Mouse (Mus musculus) CD4-positive, CD25-positive, alpha-beta regulatory T cell, adult 2 months (primary cell): ENCODE measurements around the gene Celsr1.
A peak's percentile ranks its signal among the peaks of the same experiment; 100 is the strongest.

ENCODE experiments used
- DNase-seq: peaks from one replicate; pipeline ENCODE4 v3.0.0-alpha.2; 2012; ENCODE audit warnings: low read depth, low spot score

The Celsr1 gene

DNA sequence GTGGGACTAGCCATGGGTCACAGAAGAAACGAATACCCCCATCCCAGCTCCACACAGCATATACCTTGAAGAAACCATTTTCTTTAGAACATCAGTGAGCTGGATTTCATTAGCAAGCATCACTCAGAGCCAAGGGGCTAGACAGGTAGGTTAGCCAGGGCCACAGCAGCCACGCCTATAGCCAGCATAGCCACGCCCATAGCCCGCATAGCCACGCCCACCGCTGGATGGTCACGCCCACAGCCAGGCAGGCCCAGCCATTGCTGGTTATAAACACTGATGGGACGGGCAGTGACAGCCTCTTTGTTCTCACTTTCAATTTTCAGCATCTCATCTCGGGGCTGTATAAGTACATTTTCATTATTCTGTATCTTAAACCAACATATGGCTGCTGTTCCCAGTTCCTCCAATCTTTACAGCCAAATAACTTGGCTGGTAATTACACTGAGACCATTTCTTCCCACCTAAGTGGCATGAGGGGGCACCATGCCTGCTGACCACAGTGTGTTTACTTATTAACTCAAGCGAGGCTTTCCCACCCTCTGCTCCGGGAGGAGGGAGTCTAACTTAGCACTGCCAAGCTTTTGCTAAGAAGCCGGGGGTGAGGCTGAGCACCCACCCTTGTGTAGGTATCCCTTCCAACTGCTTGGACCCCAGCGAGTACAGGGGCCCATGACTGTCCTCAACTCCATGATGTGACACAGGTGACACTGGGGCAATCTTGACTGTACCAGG is 37.4 kb downstream of the Celsr1 start:
- peak; percentile 50 for DNase-seq

DNA sequence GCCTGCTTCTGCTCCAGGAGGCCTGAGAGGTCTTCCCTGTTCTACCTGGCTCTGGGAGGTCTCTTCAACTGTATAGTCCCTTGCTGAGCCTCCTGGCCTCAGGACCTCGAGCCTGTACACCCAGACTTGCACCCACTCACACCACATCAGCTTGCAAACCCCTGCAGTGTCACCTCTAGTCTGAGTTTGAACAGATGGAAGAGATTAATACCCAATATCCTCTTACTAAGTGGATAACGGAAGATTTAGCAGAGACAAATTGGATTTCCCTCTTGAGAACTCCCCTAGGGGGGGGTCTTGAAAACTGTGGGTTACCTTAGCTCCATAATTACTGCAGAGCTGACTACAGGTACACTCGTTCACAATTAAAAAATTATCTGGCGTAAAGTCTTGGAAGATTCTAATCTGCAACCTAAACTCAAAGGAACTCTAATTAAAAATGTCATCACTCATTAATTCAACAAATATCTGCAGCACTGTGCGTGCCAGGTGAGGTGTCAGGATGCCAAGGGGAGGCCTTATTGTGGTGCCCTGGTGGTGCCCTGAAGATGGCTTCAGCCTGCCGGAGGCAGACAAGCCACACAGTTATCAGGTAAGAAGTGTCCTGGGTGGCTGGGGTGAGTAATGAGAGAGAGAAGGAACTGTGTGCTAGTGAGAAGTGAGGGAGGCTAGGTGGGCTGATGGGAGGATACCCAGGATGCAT is 38.5 kb downstream of the Celsr1 start:
- DNase-seq, result no peak

DNA sequence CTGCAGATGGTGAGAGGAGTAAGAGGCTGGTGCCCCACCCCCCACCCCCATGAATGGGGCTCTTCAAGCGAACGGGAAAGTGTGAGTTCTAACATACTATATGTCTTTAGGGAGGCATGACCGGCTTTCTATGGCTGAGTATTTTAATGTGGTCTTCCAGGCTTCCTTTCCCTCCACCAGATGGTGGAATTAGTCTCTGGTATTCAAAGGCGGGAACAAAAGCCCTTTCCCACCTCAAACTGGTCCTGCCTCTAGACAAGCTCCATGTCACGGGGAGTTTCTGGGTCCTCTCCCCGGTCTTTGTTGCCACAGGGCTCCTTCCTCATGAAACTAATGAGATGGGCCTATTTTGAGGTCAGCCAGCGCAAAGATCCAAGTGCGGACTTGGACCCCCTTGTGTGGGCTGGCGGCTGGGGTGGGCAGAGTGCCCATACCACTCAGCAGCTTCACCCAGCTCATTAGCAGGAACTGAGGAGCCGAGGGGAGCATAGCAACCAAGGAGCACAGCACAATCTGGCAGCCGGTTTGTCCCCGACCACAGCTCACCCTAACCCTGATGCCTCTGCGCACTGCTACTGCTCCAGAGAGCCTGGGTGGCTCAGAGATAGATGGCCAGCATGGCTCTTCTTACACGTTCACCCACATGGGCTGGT is 39.5 kb downstream of the Celsr1 start:
- DNase-seq, result no peak

DNA sequence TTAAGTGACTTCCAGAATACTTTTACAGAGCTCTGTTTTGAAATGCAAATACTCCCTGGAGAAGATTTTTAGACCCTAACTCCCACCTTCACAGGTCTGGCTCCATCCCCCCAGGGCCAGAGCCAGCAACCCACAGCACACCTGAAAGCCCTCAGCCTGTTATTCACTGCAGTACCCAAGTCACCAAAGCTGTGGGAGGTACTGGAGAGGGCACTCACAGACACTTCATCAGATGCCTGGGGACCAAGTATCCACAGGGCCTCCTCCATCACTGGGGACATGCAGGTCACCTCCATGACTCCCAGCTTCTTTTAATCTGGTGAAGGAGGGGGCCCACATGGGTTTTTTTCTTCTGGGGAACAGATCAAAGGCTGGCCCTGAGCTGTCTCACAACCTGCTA is 40.2 kb downstream of the Celsr1 start:
- DNase-seq, result no peak

DNA sequence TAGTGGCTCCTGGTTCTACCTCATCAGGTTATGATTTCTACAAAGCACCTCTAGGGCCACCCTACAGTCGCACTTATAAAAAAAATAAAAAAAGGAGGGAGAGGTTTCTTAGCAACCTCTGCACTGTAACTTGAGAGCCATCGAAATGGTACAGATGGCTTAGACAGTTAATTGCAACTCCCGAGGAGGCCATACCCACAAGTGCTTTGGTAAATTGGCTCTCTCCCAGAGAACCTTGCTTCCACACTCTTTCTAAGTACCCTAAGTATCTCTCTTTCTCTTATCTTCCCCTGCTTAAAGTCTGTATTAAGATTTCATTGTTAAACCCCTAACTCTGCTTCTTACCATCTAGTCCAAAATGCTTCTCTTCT is 41.5 kb downstream of the Celsr1 start:
- no peak for DNase-seq

DNA sequence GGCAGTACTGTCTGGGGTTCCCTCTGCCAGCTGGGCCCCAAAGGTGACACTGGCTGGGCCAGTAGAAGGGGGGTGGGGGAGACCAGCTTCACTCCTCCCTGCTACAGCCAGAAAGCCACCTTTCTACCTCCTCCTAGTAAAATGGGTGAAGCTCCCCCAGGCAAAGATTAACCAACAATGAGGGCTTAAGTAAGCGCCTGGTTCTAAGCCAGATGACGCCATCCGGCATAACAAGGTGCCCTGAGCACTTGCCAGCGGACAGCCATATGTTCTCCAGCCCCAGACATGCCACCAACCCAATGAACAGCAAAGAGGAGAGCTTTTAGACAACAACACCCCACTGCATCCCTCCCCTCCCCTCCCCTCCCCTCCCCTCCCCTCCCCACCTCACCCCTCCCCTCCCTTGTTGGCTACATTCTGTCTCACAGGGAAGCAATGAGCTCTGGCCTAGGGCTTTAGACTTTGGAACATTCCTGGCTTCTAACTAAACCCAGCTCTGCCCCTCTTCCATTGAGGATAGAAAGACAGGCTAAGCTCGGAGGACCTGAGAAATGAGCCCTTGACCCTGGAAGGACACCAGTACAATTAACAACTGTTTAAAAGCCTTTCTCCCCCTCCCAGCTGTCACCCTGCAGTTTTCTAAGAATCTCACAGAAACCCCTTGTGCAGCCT is 42.0 kb downstream of the Celsr1 start:
- no peak for DNase-seq

DNA sequence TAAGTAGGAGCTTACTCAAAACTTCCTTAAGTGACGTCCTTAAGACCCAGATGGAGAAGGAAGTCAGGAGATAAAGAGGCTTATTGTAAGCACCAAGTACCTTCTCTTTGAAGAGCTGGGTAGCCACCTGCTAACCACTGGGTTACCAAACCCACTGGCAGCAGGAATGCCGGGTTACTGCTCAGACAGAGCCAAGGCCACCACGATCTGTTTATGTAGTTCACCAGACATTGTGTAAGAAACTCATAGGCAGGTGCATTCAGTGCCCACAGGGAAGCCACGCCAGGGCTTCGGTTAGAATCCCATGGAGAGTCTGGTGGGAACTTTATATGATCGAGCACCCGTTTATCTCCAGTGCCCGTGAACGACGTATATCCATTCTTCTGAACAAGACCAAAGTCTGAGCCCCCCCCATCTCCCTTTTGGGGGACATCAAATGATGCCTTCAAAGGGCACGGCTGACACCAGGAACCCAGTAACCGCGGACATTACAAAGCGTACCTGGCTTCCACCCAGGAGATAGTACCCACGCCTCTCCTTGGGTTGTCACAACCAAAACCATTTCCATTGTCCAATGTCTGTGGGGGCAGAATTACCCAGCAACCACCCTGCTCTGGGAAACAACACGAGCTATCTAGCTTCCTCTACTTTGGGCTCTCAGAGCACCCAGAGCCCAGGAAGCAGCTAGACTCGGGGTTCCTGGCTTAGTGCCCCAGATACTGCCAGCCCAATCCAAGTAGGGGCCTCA is 42.7 kb downstream of the Celsr1 start:
- peak; percentile 13 for DNase-seq

DNA sequence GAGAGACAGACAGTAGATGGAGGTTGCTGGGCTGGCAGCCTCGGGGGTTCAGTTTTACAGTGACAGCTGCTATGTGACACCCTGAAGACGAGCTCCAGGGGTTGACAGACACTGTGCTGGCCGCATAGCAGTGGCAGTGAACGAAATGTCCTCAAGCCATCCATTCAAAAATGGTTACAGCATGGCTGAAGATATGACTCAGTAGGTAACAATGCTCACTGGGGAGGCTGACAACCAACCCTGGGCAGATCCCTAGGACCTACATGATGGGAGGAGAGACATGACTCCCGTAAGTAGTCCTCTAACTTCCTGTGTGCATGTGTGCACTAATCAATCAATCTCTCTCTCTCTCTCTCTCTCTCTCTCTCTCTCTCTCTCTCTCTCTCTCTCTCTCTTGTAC is 45.7 kb downstream of the Celsr1 start:
- DNase-seq, result no peak

DNA sequence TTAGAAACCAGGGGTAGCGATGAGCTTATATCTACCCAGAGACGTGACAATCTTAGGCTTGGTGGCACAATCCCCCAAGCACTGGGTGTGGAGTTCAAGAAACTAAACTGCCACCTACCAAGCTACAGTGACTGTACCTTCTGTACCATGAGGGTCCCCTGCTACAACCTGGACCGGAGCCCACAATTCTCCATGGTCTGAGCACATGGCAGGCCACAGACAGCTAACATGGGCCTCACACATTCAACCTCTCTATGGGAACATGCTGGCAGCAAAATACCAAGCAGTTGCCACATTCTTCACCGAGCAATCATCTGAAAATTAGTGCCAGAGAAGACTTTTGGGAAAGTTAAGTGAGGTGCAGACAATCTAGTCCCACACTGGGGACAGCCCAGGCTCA is 47.4 kb downstream of the Celsr1 start:
- no peak for DNase-seq

DNA sequence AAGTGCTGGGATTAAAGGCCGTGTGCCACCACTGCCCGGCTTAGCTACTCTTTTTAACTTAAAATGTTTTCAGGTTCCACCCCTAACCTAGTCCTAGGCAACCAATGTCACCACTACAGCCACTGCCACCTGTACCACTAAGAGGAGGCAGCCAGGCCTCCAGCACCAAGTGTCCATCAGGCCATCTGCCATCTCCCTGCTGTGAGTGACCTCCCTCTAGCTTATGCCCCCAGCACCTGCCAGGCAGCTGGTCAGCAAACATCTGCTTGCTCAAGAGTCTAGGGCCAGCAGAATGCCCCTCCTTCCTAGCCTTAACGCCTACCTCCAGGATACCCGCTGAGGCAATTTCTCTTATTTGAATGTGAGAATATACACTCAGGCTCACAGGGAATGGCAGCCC is 48.0 kb downstream of the Celsr1 start:
- no peak for DNase-seq

DNA sequence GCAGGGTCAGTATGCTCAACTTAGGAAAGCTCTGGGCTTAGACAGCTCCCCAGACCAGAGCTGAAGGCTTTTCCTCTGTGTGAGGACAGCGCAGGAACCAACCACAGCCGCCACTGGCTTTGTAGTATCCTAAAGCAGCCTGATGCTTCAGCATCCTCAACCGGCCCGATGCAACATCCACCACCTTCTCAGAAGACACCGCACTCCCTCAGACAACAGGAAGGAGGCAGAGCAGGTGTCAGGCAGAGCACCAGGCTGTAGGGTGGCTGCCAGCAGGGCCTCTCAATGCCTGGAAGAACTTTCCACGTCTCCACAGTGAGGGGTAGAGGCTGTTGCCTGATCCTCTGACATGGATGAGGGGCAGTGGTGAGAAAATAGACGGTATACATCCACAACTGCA is 50.4 kb downstream of the Celsr1 start:
- peak; percentile 67 for DNase-seq

DNA sequence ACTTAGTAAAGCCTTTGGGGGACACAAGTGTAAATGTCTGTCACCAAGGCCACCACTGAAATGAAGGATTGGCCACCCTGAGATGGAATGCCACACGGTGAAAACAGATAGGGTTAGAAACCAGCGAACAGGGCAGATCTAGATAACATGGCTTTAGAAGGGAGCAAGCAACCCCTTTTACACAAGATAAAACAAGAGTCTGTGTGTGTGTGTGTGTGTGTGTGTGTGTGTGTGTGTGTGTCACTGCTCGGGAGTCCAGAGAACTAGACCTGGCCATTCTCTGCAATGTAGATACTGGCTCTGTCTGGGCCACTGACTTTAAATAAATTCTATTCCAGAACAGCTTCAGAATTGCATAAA is 51.2 kb downstream of the Celsr1 start:
- DNase-seq, result no peak

DNA sequence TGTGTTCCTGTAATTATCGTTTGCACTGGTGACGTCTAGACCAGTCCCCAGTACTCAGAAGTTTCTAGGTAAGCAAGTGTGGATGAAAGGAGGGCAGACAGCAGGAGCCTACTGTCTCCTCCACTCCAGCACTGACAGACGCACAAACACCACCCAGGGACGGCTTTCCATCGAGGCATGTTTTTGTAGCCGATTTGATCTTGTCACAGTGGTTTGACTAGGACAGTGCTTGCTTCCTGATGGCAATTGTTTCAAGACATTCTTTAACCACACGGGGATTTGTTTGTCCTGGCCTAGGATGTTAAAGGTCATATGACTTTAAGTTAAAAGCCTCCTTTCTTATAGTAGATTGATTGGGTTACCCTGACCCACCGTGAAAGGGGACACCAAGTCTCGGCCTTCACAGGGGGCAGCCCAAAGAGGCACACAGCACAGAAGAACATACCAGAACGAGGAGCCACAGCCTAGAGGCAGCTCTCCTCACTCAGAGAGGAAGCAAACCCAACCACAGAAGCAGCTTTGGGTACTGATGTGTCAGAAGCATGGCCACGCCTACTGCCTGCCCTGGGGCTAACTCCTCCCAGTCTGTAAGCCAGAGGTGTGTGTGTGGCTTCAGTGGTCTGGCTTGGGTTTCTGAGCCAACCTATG is 51.7 kb downstream of the Celsr1 start:
- DNase-seq, result peak; percentile 92

DNA sequence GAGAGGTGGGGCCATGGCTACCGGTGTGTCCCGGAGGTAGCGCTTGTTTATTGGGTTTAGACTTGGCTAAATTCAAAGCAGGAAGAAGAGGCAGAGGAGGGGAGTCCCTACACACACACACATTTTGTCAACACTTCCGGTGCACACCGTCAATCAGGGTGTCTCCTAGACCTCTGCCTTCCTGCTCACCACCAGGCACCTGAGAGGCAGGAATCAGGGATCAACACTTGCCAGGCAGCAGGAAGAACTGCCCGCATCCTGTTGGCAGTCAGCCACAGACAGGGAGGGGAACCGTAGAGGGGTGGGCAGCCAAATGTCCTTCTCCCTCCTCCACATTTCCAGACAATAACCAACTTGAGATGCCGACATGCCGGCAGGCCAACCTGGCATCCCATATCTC is 56.5 kb downstream of the Celsr1 start:
- DNase-seq, result peak; percentile 61

DNA sequence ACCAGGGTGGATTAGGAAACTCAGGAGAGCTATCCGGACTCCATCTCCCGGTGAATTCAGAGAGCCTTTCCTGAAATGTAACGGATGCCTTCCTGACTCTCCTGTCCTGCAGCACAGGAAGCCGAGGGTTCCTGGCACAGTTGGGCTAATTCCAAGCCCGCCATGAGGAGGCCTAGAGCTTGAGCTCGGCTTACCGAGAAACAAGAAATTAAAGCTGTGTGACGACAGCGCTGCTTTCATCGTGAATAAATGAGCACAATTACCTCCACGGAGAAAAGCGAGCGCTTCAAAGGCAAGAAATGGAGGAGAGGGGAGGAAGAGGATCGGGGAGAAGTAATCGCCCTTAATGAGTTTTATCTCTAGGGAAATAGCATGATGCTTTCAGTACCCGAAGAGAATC is 57.8 kb downstream of the Celsr1 start:
- no peak for DNase-seq

DNA sequence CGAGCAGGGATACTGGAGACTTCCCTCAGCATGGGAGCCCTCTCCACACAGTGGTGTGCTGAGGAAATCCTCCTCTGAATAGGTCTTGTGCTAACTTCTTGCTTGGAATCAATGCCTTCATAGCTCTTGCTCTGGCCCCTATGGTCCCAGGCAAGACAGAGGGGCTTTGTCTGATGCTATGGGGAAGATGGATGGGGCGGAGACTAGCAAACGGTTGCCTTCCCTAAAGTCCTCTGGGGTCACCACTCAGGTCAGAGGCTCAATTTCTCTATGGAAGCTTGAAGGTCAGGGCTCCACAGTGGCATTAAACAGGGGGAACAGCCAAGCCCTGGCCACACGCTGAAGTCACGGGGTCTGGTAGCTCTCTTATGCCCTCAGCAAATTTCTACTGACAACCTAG is 62.0 kb downstream of the Celsr1 start:
- DNase-seq, result no peak

DNA sequence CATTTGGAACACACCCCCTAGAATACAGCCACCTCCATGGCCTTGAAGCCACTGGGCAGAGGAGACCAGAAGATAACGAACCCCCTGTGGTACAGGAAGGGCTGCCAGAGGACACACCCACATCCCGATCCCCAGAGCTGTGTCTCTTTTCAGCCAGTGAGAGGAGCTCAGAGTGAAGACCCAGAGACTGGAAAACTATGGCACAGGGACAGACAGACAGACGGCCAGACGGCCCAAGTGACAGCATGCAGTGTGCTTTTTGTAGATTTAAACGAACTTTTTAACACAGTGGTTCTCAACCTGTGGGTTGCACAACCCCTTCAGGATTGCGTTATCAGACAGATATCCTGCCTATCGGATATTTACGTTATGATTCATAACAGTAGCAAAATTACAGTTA is 63.1 kb downstream of the Celsr1 start:
- DNase-seq, result no peak

DNA sequence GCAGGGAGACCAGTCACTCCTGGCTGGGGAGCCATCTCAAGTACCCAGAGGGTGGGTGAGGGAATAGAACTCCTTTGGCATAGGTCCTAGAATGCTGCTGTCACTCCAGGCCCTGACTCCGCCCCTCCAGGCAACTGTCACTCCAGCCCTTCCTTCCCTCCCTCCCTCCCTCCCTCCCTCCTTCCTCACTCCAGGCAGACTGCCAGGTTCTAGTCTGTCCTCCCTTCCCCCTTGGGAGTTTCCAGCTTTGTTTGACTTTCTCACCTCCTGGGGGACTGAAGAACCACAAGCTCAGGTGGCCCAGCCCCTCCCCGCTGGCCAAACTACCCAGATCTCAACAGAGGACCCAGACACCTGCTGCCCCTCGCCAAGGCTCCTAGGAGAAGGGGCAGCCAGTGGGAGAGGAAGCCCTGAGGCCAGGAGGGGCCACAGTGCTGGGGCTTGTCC is 63.8 kb downstream of the Celsr1 start:
- no peak for DNase-seq

DNA sequence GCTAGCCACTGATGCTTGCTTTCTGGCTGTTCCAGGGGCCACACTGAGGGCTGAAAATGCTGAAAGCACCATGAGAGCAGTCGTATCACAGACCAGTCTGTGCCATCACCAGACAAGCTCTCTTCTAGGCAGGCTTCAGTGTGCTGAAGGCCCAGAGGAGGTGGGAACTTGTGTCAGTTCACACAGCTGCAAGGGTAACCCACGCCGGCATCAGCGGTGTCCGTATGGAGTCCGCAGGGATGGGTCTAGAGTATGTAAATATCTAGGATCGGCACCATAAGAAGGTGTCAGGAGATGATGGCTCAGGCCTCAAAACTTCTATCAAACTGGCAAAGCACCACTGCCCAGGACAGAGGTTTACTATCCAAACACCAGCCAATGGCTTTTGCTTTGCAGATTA is 64.3 kb downstream of the Celsr1 start:
- no peak for DNase-seq

DNA sequence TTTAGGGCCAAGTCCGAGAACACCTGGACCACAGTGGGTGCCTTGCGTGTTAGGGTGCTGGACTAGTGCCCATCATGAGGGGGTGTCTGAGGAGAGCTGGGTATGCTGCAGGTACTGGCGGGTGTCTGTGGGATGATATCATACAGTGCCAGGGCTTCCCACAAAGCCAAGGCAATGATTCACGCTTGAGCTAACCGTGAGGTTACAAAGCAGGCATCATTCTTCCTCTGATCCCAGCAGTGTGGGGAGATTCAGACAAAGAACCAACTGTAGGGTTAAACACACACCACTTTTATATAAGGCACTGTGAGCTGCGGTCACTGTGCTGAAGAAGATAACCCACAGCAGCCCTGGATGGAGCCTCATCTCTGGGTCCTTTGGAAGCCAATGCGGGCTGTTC is 67.5 kb downstream of the Celsr1 start:
- no peak for DNase-seq

DNA sequence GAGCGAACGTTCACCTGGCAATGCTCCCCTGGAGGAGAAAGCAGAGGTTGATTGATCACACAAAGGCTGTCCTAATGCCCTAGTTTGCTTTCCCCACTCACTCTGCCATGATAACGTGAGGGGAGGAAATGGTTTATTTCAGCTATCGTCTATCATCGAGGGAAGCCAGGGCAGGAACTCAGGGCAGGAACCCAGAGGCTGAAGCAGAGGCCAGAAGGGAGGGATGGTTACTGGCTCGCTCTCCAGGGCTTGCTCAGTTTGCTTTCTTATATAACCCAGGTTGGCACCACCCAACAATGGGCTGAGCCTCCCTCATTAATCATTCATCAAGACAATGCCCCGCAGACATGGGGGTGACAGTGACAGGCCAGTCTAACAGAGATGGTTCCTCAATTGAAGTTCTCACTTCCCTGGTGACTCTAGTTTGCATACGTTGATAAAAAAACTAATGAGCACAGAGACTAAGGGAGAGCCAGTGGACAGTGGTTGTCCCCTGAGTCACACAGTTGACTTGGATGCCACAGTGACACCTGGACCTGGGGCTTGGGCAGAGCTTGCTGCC is 70.2 kb downstream of the Celsr1 start:
- DNase-seq, result no peak
